Mouse (Mus musculus) telencephalon, adult 2 months (tissue): ENCODE measurements around the gene Heatr9.

Experiments
- DNase-seq: peaks from one replicate; pipeline ENCODE4 v3.0.0-alpha.2; 2011; ENCODE audit warnings: low read depth, low spot score

The Heatr9 gene

DNA sequence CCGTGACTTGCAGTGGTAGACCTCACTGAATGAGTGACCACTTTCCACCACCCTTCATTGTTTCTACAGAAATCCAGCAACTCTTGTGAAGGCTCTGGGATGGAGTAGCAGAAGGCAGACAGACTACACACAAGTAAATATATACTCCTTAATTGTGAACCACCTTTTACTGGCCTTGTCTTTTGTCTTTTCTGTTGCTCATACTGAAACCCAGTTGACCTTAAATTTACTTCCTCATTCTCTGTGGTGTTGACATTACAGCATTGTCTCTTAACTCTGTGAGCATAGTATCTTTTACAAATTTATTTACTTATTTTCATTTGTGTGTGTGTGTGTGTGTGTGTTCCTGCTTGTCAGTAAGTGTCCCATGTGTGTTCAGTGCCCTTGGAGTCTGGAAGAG, 11.2 kb upstream of the Heatr9 start:
- no peak for DNase-seq

GRCm38 (mm10) chr11:83530360-83530759, 8.4 kb upstream of the Heatr9 start, which contains the start of gene Ccl5:
Gene Ccl5, minus strand, starts transcription at chr11:83530518.
- DNase-seq, result no peak

DNA sequence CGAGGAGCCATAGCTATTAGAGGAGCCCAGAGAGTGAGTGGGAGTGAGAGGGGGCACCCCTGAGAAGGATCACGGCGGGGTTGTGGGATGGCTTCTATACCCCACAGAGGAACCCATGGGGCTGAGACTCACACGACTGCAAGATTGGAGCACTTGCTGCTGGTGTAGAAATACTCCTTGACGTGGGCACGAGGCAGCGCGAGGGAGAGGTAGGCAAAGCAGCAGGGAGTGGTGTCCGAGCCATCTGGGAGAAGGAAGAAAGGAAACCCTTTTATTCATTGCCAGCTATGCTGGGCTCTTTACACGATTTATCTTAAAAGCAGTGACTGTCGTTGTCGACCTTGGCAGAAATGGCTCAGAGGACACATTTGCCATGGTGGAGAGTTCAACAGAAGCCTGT, 7.0 kb upstream of the Heatr9 start:
- no peak for DNase-seq

DNA sequence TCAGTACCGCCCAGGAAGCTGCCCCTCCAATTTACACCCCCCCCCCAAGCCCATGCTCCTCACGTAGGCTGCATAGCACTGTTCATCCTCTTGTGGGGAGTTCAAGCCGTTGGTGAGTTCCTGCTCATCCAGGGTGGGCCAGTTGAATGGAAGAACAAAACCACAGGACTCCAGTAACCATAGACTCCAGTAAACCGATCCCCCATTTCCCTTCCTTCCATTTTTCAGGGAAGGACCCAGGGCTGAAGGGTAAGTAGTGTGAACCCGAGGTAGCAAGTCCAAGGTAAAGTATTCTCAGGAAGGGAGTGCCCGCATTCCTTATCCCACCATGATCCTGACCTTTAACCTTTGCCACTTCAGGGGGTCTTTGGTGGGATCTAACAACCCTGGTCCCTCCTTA, 3.6 kb downstream of the Heatr9 start:
- DNase-seq, result no peak

GRCm38 (mm10) chr11:83517153-83517552, 4.8 kb downstream of the Heatr9 start:
- DNase-seq, result no peak

DNA sequence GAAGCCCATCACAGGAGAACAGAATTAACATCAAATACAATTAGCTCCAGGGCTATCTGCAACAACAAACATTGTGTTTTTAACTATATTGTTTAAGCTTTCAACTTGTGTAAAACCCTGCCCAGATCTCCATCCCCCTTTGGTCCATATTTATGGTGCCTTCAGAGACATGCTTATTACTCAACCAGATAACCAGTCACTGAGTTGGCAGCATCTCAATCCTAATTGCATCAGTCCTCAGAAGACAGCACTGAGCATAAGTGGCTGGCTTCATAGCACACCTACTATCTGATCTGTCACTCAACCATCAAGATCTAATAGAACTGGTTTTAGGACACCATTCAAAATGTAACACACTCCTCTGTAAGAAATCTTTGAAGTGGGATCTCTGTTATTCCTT, 12.5 kb downstream of the Heatr9 start:
- no peak for DNase-seq

DNA sequence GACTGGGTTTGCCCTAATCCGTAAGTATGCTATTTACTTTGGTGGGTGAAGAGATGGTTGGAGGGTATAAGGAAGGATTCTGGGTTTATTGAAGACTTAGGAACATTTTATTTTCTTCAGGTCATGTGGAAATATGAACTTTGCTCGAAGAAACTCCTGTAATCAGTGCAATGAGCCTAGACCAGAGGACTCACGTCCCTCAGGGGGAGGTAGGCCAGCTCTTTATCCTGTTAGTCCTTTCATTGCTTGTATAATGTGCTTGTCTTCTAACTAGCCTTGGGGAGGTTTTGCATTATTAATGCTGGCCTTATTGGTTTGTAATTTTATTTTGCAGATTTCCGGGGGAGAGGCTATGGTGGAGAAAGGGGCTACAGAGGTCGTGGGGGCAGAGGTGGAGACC, 17.7 kb downstream of the Heatr9 start:
- DNase-seq, result no peak

DNA sequence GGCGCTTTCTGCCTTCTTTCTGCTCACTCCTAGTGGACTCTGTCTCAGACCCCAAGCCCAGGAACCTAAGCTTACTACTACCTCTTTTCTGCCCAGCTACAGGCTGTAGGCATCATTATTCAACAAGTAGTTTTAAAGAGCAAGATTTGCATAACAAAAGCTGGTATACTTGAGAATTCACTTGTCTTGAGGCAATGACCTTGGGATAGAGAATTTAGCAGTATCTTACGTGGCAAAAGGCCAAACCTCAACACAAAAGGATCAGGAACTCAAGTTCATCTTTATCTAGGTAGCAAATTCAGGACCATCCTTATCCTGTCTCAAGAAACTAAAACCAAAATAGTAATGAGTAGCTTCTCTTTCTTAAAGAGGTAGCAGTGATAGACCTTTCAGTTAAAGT, 26.4 kb downstream of the Heatr9 start:
- DNase-seq, result no peak

GRCm38 (mm10) chr11:83491488-83491887, 30.5 kb downstream of the Heatr9 start:
- no peak for DNase-seq

DNA sequence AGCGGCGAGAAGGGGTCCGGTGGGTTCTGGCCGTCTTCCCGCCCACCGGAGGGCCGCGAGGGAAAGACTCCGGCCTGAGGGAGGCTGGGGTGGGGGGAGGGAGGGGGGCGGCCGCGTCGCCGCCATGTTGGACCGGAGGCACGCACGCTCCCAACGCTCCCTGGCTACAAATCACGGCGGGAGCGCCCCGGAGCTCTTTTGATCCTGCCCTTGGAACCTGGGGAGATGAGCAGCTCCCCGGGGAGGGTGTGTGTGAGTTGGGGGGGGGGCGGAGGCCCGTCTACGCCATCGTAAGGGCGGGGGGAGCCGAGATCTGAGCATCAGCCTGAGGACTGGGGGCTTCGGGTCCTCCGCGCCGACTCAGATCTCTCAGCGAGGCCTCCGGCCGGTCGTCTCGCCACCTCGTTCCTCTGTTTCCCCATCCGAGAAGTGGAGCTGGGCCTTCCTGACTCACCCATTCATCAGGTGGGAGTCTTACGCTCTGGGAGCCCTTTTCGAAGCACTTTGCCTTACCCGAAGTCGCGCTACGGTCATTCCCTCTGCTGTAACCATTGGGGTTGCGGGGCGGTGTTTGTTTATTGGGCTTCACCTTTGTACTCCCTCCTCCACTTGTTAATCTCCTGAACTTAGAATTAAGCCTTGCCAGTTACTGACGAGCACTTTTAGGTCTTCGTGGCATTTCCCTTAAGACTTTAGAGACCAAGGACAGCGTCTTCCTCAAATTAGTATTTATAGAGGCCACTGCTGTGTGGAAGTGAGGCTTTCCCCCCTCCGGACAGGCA, 48.5 kb downstream of the Heatr9 start:
- DNase-seq, result no peak

DNA sequence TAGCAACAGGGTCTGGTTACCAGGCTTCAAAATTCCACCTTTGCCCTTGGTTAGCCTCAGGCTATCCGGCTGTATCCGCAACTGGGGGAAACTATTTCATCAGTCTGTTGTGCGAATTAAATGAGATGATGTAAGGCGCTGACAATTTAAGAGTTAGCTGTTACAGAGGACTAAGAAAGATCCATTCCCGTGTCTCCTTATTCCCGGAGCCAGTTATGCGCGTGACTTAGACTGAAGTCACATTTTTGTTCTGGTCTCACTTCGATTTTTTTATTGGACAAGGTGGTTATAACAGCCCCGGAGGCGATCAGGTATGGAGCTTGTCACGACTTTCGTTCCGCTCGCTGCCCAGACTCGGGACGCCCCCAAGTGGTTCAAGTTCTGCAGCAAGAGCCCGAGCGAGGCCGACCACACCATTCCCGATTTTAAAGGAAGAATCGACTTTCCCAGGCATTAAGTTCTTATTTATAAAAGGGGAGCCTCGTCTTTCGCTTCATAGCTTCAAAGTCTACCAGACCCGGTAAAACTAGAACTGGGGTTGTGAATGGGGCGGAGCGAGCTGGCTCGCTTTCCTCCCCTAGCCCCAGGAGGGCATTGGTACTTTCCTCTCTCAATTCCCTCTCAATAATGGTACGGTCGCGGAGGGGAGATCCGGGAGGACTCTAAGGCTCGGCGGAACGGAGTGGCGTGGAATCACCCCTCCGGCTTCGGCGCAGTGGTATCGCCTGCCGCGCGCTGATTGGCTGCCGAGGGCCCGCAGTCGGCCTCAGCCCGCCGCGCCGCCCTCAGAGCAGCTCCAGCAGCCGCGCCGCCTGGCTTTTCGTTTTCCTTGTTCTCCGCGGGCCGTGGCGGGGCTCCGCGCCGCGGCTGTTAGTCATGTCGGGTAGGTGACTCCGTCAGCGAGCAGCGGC, 49.4 kb downstream of the Heatr9 start, which contains the start of gene Taf15:
TSS of gene Taf15 (plus strand) at position 763 of the 911 bp plus-strand sequence.
- DNase-seq, result peak; percentile 99

- DNase-seq, result no peak
These were observed 50.2 kb downstream of the Heatr9 start for GRCm38 (mm10) chr11:83471766-83472165.

DNA sequence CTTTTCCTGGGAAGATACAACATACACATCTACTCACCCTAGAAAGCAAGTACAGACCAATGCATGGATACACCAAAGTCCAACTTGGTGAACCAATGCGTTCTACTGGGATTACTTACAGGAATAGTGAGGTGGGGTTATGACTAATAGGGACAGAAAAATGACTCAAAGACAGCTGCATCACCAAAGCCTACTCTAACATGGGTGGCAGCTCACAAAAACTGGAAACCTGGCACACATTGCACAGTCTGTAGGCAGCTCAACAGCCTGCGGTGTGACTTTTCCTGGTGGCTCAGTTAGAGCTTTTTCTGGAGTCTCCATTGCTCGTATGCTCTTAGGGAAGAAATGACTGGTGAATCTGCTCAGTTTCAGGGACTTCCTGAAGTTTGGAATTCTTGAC, 53.2 kb downstream of the Heatr9 start:
- peak; percentile 38 for DNase-seq

DNA sequence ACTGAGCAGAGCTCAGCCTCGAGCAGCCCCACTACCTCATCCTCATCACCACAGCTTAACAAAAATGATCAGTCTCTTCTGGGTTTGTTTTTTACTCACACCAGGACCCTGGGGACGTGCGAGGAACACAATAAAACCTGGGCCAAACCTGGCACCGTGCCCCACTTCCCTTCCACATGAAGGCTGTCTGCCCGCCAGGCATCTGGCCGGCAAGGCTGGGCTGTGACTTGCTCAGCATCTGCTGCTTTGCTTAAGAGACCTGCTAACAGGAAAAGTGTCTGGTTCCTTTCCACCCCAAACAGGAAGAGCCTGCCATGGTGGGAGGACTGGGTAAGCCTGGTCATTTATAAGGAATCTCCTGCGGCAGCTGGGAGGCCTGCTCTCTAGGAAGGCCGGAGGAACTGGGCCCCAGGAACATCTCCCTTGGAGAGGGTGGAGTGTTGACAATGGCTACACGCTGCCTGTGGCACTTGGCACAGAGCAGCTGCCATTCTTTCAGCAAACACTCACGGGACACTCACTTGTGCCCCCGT, 54.8 kb downstream of the Heatr9 start:
- DNase-seq, result no peak

- DNase-seq, result no peak
These were observed 56.0 kb downstream of the Heatr9 start for GRCm38 (mm10) chr11:83465976-83466375.

DNA sequence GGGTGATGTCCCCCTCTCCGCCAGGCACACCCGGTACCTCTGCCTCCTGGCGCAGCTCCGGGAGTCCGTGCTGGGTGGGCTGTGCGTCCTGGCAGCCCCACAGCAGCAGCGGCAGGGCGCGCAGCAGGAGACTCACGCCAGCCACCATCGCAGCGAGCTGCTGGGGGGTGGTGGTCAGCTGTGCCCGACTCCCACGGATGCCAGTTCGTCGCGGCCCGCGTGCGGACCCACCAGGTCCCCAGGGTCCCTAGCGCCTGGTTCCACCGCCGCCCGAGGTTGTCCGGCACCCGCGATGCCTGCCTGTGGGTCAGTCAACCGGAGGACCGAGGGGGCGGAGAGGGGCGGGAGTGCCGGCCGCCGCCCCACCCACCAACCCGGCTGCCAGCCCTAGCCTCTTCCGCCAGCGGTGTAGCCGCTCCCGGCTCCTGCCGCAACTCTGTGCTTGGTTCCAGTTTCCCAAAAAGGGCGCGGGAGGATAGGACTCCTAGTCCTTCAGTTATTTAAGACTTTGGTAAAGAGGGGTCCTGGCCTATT, 59.2 kb downstream of the Heatr9 start, which contains the start of gene Mmp28:
TSS of gene Mmp28 (minus strand) at position 361 of the 534 bp plus-strand sequence.
- no peak for DNase-seq
